Mouse (Mus musculus) right cerebral cortex, adult 2 months (tissue): ENCODE results near the gene Pld4.
"Not testable (repeated sequence)": the region's sequence is repeated elsewhere in the genome, so short reads cannot be mapped to it uniquely, and the experiment has no call there.

Experiments
- DNase-seq, 2 experiments: peaks; one replicate each; pipeline ENCODE4 v3.0.0; 2021 to 2022; ENCODE audit warnings: low spot score in 2 of 2

Gene Pld4

GRCm38 (mm10) chr12:112801864-112802846 lies 41.7 kb downstream of the Pld4 start, which contains the start of gene Ahnak2:
Ahnak2 (minus strand) TSS chr12:112802657.
- no peak for DNase-seq

DNA sequence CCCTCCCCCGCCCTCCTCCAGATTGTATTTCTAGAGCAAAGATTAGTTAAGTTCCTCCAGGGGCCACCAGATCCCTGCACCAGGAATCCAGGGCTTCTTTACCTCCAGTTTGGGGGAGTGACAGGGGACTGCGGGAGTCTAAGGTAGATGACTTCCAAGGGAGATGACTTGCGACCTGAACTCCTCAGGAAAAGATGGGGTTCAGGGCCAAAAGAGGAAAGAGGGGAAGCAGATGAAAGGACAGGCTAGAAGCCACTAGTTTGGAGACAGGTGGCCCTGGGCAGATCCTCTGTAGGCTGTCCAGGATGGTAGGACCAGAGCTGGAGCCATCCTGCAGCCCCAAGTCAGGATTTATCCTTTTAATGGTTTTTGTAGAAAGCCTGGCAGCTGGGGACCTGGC lies 42.5 kb downstream of the Pld4 start:
- no peak for DNase-seq

GRCm38 (mm10) chr12:112804046-112804445 lies 43.6 kb downstream of the Pld4 start:
- no peak for DNase-seq

DNA sequence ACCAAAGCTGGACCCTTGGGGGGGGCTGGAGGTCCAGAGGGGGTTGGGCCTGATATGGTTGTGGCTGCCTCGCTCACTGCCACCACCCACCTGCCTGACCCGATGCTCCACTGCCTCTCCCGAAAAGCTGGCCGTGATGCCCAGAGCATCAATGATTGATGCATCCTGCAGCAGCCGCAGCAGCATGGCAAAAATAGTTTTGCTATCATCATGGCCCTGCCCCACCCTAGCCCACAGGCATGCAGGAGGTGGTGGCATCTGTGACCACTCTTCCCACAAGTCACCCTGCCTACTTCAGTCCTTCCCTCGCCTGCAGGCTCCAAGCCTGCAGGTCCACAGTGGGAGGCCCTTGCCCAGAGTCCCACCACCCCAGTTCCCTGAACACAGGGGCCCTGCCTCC lies 45.6 kb downstream of the Pld4 start:
- no peak for DNase-seq

GRCm38 (mm10) chr12:112807796-112808195 lies 47.3 kb downstream of the Pld4 start:
- DNase-seq: no peak

GRCm38 (mm10) chr12:112808212-112808586 lies 47.7 kb downstream of the Pld4 start:
- no peak for DNase-seq

DNA sequence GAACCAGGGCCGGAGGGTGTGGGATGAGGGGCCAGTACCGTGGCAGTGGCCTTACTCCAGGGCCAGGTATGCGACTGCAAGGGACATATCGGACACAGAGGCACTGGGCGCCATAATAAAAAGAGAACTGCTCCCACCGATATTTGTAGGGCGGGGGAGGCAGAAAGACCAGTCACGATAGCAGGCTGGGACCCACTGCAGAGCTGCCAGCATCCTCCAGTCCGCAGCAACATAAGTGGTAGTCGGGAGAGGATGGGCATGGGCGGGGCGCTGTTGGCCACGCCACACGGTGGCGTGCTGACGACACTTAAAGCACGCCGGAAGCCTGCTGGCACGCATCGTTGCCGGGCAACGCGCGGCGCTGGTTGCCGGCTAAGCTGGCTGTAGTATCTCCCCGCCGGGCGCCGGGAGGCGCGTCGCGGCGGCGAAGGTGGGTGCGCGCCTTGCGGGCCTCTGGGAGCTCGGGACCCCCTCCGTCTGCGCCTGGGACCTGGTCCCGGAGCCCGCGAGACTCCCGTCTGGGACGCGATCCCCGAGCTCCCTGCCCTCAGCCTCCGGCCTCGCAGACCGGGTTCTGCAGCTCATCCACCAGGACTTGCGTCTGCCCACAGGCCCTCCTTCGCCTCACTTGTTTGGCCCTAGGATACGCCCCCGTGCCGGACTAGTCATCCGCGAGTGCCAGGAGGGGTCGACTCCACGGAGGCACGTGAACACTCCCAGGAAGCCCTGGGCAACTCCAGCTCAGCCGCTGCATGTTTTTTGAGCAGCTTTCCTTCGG lies 48.3 kb downstream of the Pld4 start, which contains the start of gene Clba1:
TSS of gene Clba1 (plus strand) at position 351 of the 778 bp plus-strand sequence.
- peak; percentile 92 to 96 for DNase-seq

GRCm38 (mm10) chr12:112809641-112810040 lies 49.2 kb downstream of the Pld4 start:
- no peak for DNase-seq

DNA sequence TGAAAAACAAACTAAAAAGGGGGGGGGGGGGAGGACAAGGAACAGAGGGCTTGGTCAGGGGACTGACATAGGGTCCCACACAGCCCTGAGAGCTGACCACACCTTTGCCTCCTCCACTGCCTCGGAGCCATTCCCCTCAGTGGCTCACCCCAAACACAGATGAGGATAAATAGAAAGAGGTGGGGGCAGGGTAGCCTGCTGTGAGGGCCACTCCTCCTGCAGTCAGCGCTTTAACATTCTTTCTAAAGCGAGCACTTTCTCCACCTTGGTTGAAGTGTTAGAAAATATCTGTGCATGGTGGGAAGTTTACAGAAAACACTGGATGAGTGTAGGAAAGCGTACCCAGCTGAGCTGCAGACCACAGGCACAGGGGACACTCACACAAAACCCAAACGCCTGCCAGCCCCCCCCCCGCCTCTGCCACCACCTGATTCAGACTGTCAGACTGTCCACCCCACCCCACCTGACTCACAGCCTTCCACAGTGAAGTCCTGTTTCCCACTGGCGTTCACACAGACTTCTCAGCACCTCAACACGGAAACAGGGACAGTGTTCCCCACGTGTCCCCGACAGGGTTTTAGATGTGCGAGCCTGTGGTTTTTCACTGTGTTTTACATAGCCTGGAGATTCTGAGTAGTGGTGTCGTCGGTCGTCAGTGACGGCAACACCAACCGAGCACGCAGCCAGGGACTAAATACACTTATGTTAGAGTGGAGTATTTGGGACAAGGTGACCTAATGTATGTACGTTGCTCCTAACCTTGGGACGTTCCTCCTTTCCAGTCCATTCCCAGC lies 49.8 kb downstream of the Pld4 start:
- no peak for DNase-seq

GRCm38 (mm10) chr12:112813370-112813769 lies 52.9 kb downstream of the Pld4 start:
- DNase-seq: no peak

DNA sequence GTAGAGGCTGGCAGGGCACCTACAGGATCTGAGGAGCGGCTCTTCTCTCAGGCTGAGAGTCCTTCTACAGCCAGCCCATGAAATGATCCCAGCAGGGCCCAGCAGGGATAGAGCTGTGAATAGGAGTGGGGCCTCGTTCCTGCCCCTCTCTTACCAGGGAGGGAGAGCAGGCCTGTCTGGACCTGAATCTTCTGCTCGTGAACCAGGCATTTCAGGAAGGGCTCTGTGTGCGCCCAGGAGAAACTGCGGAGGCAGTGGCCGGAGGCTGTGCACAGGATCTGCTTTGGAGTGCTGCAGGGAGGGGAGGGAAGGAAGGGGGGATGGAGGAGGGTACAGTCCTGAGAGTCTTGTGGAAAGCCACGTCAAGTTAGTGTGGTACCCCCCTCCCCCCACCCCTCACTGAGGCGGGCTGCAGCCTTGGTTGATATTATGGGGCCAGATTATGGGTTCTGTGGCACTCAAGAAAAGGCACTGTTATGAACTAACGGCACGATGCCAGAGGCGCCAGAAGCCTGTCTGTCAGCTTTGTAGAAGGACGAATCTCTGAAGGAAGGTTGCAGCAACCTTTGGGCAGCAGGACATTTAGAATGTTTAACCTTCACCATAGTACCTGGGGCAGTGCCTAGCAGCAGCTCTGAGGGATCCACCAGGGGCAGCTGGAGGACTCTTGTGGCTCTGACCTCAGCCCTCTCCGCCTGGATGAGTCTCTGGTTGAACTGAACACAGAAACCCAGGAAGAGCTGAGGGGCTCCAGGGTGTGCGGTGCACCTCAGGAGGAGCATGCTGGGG lies 54.4 kb downstream of the Pld4 start:
- DNase-seq: no peak

DNA sequence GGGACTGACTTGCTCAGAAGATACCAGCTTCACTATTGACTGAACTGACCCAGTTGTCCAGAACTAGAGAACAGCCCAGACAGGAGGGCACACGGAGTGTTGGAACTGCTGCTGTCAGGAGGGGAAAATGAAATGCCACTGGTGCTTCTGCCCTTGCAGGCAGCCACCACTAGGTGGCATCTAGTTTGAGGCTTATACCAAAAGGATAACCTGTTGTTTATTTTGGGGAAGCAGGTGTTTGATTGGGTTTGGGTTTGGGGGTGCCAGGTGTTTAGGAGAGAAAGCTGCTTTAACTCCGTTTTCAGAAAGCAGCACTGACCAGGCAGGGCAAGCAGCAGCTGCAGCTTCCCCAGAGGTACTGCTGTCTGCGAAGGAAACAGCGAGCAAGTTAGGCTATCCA lies 55.8 kb downstream of the Pld4 start:
- DNase-seq: peak; percentile 65 to 75

DNA sequence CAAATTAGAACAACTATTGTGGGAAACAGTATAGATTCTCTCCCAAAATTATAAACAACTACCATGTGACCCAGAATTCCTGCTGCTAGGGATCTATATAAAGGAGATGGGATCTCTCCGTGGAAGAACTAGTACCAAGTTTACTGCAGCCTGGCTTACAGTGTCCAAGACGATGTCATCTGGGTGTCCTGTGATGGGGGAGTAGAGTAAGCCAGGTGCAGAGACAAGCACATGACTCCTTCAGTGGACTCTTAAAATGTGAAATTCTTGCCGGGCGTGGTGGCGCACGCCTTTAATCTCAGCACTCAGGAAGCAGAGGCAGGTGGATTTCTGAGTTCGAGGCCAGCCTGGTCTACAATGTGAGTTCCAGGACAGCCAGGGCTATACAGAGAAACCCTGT lies 56.4 kb downstream of the Pld4 start:
- not testable (repeated sequence) for DNase-seq
